Mouse (Mus musculus) heart, embryonic 15.5 days (tissue): ENCODE measurements around the gene Tpd52l2. TPM values are rescaled to one million over a fixed set of nuclear protein-coding genes. Genes with fewer than 3 reads are reported as not detected.

Source experiments
- ATAC-seq: fragments of 200-750 bp; cut with Nextera tagmentation; replicated peaks from 2 replicates; pipeline ENCODE4 v1.8.0; 2017; ENCODE audit warnings: low read depth, moderate TSS enrichment; ENCODE audit not compliant: insufficient number of reproducible peaks, insufficient read depth, low FRiP score
- H3K27ac ChIP-seq: fragments of 300-500 bp; sonication (generic); 2 replicates; pipeline ENCODE4 v1.5.1; 2015; ENCODE audit warnings: mild to moderate bottlenecking, inconsistent platforms
- H3K27me3 ChIP-seq: fragments of 300-500 bp; sonication (generic); 2 replicates; pipeline ENCODE4 v1.6.1; 2015; ENCODE audit warnings: inconsistent platforms
- H3K36me3 ChIP-seq: fragments of 300-500 bp; sonication (generic); 2 replicates; pipeline ENCODE4 v1.6.1; 2015; ENCODE audit warnings: mild to moderate bottlenecking, inconsistent platforms
- H3K4me1 ChIP-seq: fragments of 300-500 bp; sonication (generic); replicated peaks from 2 replicates; pipeline ENCODE4 v1.6.1; 2015; ENCODE audit warnings: inconsistent platforms
- H3K4me2 ChIP-seq: fragments of 300-500 bp; sonication (generic); 2 replicates; pipeline ENCODE4 v1.6.1; 2015; ENCODE audit warnings: inconsistent platforms, mild to moderate bottlenecking, moderate library complexity
- H3K4me3 ChIP-seq: fragments of 300-500 bp; sonication (generic); 2 replicates; pipeline ENCODE4 v1.5.1; 2015; ENCODE audit warnings: mild to moderate bottlenecking, inconsistent platforms
- H3K9ac ChIP-seq: fragments of 300-500 bp; sonication (generic); 2 replicates; pipeline ENCODE4 v1.6.1; 2015; ENCODE audit warnings: mild to moderate bottlenecking, inconsistent platforms
- H3K9me3 ChIP-seq: fragments of 300-500 bp; sonication (generic); replicated peaks from 2 replicates; pipeline ENCODE4 v1.6.1; 2016; ENCODE audit warnings: inconsistent platforms
- WGBS: fragments of 180-500 bp; shearing (Covaris S2); methylation state at CpG from one replicate; pipeline ENCODE4 v1.1.7; 2015; ENCODE audit warnings: mixed read lengths; 5-methylcytosine and 5-hydroxymethylcytosine counted together
- polyA plus RNA-seq: library from polyadenylated mRNA; unstranded; fragments of >200 nt; fragmentation: Nextera tagmentation; extraction: Ambion mirVana; gene quantifications from 2 replicates; pipeline ENCODE4 v1.2.1, GENCODE M21; 2015

Tpd52l2 gene
- polyA plus RNA-seq, 1 experiment from 2014 or later = 105 TPM

- Histone ChIP-seq H3K36me3 (peaks cover 68% of the 10 kb centered on the region), H3K4me2 (no peak overlapping the region), H3K27me3 (no peaks in the 10 kb centered on the region), H3K4me1 (no peaks in the 10 kb centered on the region), H3K27ac (no peak overlapping the region), H3K4me3 (no peak overlapping the region), H3K9ac (no peak overlapping the region), H3K9me3 (no peaks in the 10 kb centered on the region)
- no peak for ATAC-seq
- 75% methylated on average over 1 of the region's 1 CpGs for WGBS
These were observed 51.3 kb downstream of the Tpd52l2 start for GRCm38 (mm10) chr2:181548227-181548626.

GRCm38 (mm10) chr2:181548682-181549081, 51.7 kb downstream of the Tpd52l2 start:
- no peak for ATAC-seq
- Histone ChIP-seq H3K36me3 (peaks cover 68% of the 10 kb centered on the region), H3K4me1 (no peaks in the 10 kb centered on the region)

DNA sequence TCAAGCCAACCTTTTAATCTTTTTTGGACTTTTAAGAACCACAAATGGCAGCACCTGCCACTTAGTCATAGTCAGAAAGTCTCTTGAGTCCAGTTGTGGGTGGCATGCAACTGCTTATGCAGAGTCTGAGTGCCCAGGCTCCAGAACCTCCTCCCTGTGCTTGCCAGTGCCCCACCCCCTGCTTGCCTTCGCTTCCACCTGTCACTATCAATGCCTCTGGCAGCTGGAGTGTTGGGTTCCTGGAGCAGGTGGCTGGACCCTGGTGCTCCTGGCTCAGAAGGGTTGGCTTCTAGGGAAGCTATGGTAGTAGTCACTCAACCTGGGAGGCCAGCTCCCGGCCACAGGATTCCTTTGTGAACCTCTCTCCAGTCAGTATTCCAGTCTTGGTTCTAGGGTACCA, 53.3 kb downstream of the Tpd52l2 start:
- no peak for ATAC-seq
- no peak overlapping the region for H3K4me2 ChIP-seq
- H3K36me3 ChIP-seq = peaks cover 68% of the 10 kb centered on the region
- no peak overlapping the region for H3K9ac ChIP-seq
- no peaks in the 10 kb centered on the region for H3K27me3 ChIP-seq
- no peaks in the 10 kb centered on the region for H3K4me1 ChIP-seq
- whole genome bisulfite sequencing = 89% methylated on average over 2 of the region's 2 CpGs
- H3K9me3 ChIP-seq = no peaks in the 10 kb centered on the region
- H3K27ac ChIP-seq = no peak overlapping the region
- H3K4me3 ChIP-seq = no peak overlapping the region

More at GRCm38 (mm10) chr2:181548682-181549081, 51.7 kb downstream of the Tpd52l2 start:
- Histone ChIP-seq H3K9me3 (no peaks in the 10 kb centered on the region), H3K4me3 (no peak overlapping the region), H3K9ac (no peak overlapping the region), H3K27me3 (no peaks in the 10 kb centered on the region), H3K27ac (no peak overlapping the region), H3K4me2 (no peak overlapping the region)
- WGBS = 55% methylated on average over 5 of the region's 5 CpGs

- Histone ChIP-seq H3K27ac (no peak overlapping the region), H3K4me2 (no peak overlapping the region), H3K4me1 (no peaks in the 10 kb centered on the region), H3K4me3 (no peak overlapping the region), H3K9me3 (no peaks in the 10 kb centered on the region), H3K36me3 (peaks cover 43% of the 10 kb centered on the region), H3K9ac (no peak overlapping the region), H3K27me3 (no peaks in the 10 kb centered on the region)
- no peak for ATAC-seq
These were observed 56.8 kb downstream of the Tpd52l2 start for GRCm38 (mm10) chr2:181553772-181554171.

GRCm38 (mm10) chr2:181567338-181567737, 70.4 kb downstream of the Tpd52l2 start:
- Histone ChIP-seq H3K4me2 (no peak overlapping the region), H3K4me3 (no peak overlapping the region)
- WGBS = 80% methylated on average over 3 of the region's 3 CpGs

More at GRCm38 (mm10) chr2:181567338-181567737, 70.4 kb downstream of the Tpd52l2 start:
- ATAC-seq = no peak
- no peaks in the 10 kb centered on the region for H3K36me3 ChIP-seq
- H3K4me1 ChIP-seq = peaks cover 5% of the 10 kb centered on the region
- no peak overlapping the region for H3K9ac ChIP-seq
- H3K27ac ChIP-seq = no peak overlapping the region
- H3K27me3 ChIP-seq = no peaks in the 10 kb centered on the region
- no peaks in the 10 kb centered on the region for H3K9me3 ChIP-seq

Other genes starting within 250 kb of the Tpd52l2 start
- gene Gmeb2, start 209.1 kb upstream of the Tpd52l2 start, polyA plus RNA-seq = 7.4 and 9.5 TPM in 2 replicates
- 0.89 and 13.4 TPM in 2 replicates for gene Stmn3, start 182.6 kb upstream of the Tpd52l2 start, polyA plus RNA-seq
- 18.0 and 27.9 TPM in 2 replicates for gene Rtel1, start 177.4 kb upstream of the Tpd52l2 start, polyA plus RNA-seq
- 24.1 and 32.2 TPM in 2 replicates for gene Zgpat, start 132.2 kb upstream of the Tpd52l2 start, polyA plus RNA-seq
- gene Arfrp1, start 131.7 kb upstream of the Tpd52l2 start, polyA plus RNA-seq = 53.2 and 59.4 TPM in 2 replicates
- 12.0 and 18.9 TPM in 2 replicates for gene Lime1, start 117.1 kb upstream of the Tpd52l2 start, polyA plus RNA-seq
- gene Zbtb46, start 37.7 kb upstream of the Tpd52l2 start, polyA plus RNA-seq = 8.6 and 10.4 TPM in 2 replicates
- gene Abhd16b, start 3.9 kb upstream of the Tpd52l2 start, polyA plus RNA-seq = 0.10 and 0.26 TPM in 2 replicates
- 70.3 and 83.3 TPM in 2 replicates for gene Dnajc5, start 23.3 kb downstream of the Tpd52l2 start, polyA plus RNA-seq
- gene Uckl1, start 87.8 kb downstream of the Tpd52l2 start, polyA plus RNA-seq = 61.8 and 71.6 TPM in 2 replicates
- 38.9 and 45.5 TPM in 2 replicates for gene Prpf6, start 94.7 kb downstream of the Tpd52l2 start, polyA plus RNA-seq
- 23.1 and 35.8 TPM in 2 replicates for gene Zfp512b, start 95.7 kb downstream of the Tpd52l2 start, polyA plus RNA-seq
- 9.6 and 14.9 TPM in 2 replicates for gene Samd10, start 102.1 kb downstream of the Tpd52l2 start, polyA plus RNA-seq
- not detected in 2 replicates for gene Gm29797, start 159.9 kb downstream of the Tpd52l2 start, polyA plus RNA-seq
- gene Sox18, start 174.5 kb downstream of the Tpd52l2 start, polyA plus RNA-seq = 41.9 and 47.2 TPM in 2 replicates
- 13.5 and 19.2 TPM in 2 replicates for gene Tcea2, start 183.2 kb downstream of the Tpd52l2 start, polyA plus RNA-seq
- 30.9 and 45.3 TPM in 2 replicates for gene Rgs19, start 196.8 kb downstream of the Tpd52l2 start, polyA plus RNA-seq
- gene Lkaaear1, start 201.3 kb downstream of the Tpd52l2 start, polyA plus RNA-seq = not detected in 2 replicates
- gene Oprl1, start 217.9 kb downstream of the Tpd52l2 start, polyA plus RNA-seq = 1.8 and 3.0 TPM in 2 replicates